Mouse (Mus musculus) kidney, adult 2 months (tissue): ENCODE results near the gene Fat1.

Experiments
- CTCF ChIP-seq: fragments of 200-500 bp; conservative IDR thresholded peaks from 2 replicates; pipeline ENCODE4 v1.5.1; 2011; ENCODE audit warnings: low read depth, mild to moderate bottlenecking, control low read depth, low read length, moderate library complexity, mixed read lengths; ENCODE audit not compliant: insufficient read depth, insufficient read length
- POLR2A ChIP-seq: fragments of 200-500 bp; IDR thresholded peaks from one replicate; pipeline ENCODE4 v1.6.1; 2011; ENCODE audit warnings: low read depth, low read length, control low read depth

DNA sequence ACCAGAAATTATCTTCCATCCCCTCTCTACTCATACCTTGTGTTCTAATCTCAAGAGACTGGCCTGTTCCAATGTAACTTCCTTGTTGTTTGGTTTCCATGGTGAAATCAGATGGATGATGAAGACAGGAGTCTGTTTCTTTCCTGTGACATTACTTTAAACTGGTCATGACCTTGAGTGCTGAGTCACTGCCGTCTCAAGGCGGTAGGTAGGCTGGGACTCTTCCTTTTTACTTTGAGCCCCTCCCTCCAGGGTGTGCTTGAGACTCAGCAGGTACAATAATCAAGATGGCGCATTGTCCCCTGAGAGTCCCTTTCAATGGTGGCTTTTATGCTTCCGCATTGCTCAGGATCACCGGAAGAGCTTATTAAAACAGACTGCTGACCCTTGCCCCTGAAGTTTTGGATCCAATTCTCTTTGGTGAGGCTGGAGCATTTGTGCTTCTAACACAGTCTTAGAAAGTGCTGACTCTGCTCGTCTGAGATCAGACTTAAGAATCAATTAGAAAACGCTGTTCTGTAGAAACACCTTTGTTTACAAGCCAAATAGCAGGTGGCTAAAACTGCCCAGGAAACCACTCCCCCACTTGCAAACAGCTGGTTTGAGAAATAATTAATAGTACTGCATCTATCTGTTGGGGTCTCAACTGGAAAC, 14.7 kb upstream of the Fat1 start:
- TF ChIP-seq POLR2A, result no peak
- TF ChIP-seq CTCF, result no peak
